Mouse (Mus musculus): ENCODE results near the gene Olfr251. TPM values are rescaled to one million over a fixed set of nuclear protein-coding genes. Genes with fewer than 3 reads are reported as not detected.

Gene Olfr251
- not detected in 2 replicates for polyA plus RNA-seq (2012)

DNA sequence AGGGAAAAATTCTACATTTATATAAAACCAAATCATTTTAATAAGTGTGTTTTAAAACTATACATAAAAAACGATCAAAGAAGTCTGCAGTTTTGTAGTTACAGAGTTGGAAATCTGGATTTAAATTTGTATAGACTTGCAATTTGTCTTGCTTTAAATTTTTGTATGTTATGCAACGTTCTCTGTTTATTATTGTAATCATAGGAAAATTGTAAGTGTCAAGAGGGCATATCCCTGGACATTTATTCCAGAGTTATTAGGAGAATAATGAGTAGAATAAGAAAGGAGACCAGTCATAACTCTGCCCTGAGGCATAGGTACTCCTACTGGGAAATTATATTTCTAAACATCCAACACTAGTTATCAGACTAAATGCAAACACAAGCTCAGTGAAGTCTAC, at the start of gene Olfr251:
TSS of gene Olfr251 (plus strand) at position 301 of the 400 bp plus-strand sequence.
- no peak for TF ChIP-seq GATA1 (IDR thresholded peaks at IDR 0.05; ENCODE audit: low read length)

DNA sequence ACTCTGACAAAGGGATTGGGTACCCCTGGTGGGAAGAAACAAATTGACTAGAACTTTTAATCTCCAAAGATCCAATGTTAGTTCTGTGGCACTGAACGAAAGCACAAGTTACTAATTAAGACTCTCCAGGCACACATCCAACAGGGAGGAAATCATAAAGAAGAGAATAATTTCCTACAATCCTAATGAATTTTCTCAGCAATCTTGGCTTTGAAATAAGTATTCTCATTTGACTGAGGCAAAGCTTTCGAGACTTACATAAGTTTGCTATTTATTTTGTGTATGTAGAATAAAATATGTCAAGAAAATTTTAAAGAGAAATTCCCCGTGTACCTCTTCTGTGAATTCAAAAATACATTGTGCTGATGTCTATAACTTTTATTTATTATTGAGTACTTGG, 48.1 kb upstream of the Olfr251 start, which contains the start of gene Olfr25:
TSS of gene Olfr25 (plus strand) at position 301 of the 400 bp plus-strand sequence.
- no peak for TF ChIP-seq GATA1 (IDR thresholded peaks at IDR 0.05; ENCODE audit: low read length)

DNA sequence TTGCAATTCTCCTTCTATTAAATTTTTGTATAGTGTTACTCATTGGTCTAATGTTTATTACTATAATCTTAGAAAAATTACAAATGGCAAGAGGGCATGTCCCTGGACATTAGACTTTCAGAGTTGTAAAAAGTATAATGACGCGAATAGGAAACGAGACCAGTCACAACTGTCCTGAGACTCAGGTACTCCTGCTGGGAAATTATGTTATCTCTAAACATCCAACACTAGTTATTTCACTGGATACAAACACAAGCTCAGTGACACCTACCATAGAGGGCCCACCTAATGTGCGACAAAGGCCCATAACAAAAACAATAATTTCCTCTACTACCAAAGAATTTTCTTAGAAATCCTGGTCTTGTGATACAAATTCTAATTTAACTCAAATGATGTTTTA, 28.8 kb upstream of the Olfr251 start, which contains the start of gene Olfr898:
TSS of gene Olfr898 (plus strand) at position 301 of the 400 bp plus-strand sequence.
- TF ChIP-seq GATA1 (IDR thresholded peaks at IDR 0.05; ENCODE audit: low read length), result no peak

GRCm38 (mm10) chr9:38366596-38366995, 10.3 kb upstream of the Olfr251 start, which contains the start of gene Olfr250:
Gene Olfr250 (plus strand): TSS chr9:38366896.
- no peak for TF ChIP-seq GATA1 (IDR thresholded peaks at IDR 0.05; ENCODE audit: low read length)

DNA sequence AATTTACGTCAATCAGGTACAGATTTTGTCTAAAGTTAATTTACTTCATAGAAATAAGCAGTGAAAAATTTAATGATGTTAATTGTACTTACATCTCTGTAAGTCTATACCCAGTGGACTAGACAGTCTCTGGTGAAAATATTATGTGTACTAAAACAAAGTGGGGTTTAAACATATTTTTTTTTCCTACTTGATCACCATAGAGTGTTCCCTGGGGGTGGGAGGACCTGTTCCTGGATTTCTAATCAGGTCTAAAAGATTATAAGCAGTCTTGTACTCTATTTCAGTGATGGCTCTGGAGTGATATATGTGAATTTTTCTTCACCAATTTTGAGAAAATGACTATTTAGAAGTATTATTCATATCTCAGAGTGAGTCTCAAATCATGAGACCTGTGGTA, 24.5 kb downstream of the Olfr251 start, which contains the start of gene Olfr147:
TSS of gene Olfr147 (plus strand) at position 301 of the 400 bp plus-strand sequence.
- no peak for TF ChIP-seq GATA1 (IDR thresholded peaks at IDR 0.05; ENCODE audit: low read length)

- no peak for TF ChIP-seq GATA1 (IDR thresholded peaks at IDR 0.05; ENCODE audit: low read length)
Observed at GRCm38 (mm10) chr9:38423801-38424200, 46.9 kb downstream of the Olfr251 start.

- no peak for TF ChIP-seq GATA1 (IDR thresholded peaks at IDR 0.05; ENCODE audit: low read length)
Observed at GRCm38 (mm10) chr9:38427026-38427425, 50.1 kb downstream of the Olfr251 start.

GRCm38 (mm10) chr9:38429155-38429554, 52.3 kb downstream of the Olfr251 start, which contains the start of gene Olfr901:
Gene Olfr901 (plus strand): TSS chr9:38429455.
- no peak for TF ChIP-seq GATA1 (IDR thresholded peaks at IDR 0.05; ENCODE audit: low read length)

Other genes with a start within 250 kb of the Olfr251 start
- not detected in 2 replicates for gene Olfr890, start 234.6 kb upstream of the Olfr251 start, polyA plus RNA-seq (2012)
- not detected in 2 replicates for gene Olfr891, start 196.3 kb upstream of the Olfr251 start, polyA plus RNA-seq (2012)
- not detected in 2 replicates for gene Olfr893, start 168.7 kb upstream of the Olfr251 start, polyA plus RNA-seq (2012)
- not detected in 2 replicates for gene Olfr894, start 159.0 kb upstream of the Olfr251 start, polyA plus RNA-seq (2012)
- not detected in 2 replicates for gene Olfr143, start 124.3 kb upstream of the Olfr251 start, polyA plus RNA-seq (2012)
- not detected in 2 replicates for gene Olfr895, start 109.2 kb upstream of the Olfr251 start, polyA plus RNA-seq (2012)
- not detected in 2 replicates for gene Olfr896-ps1, start 86.0 kb upstream of the Olfr251 start, polyA plus RNA-seq (2012)
- gene Olfr25, start 48.0 kb upstream of the Olfr251 start, polyA plus RNA-seq (2012), result not detected in 2 replicates
- gene Olfr898, start 28.7 kb upstream of the Olfr251 start, polyA plus RNA-seq (2012), result not detected in 2 replicates
- not detected in 2 replicates for gene Olfr250, start 10.2 kb upstream of the Olfr251 start, polyA plus RNA-seq (2012)
- not detected in 2 replicates for gene Olfr147, start 24.6 kb downstream of the Olfr251 start, polyA plus RNA-seq (2012)
- not detected in 2 replicates for gene Olfr901, start 52.4 kb downstream of the Olfr251 start, polyA plus RNA-seq (2012)
- gene Olfr902, start 70.6 kb downstream of the Olfr251 start, polyA plus RNA-seq (2012), result not detected in 2 replicates
- gene Olfr904, start 86.1 kb downstream of the Olfr251 start, polyA plus RNA-seq (2012), result not detected in 2 replicates
- not detected in 2 replicates for gene Olfr905, start 94.0 kb downstream of the Olfr251 start, polyA plus RNA-seq (2012)
- not detected in 2 replicates for gene Olfr906, start 110.0 kb downstream of the Olfr251 start, polyA plus RNA-seq (2012)
- gene Olfr907, start 118.7 kb downstream of the Olfr251 start, polyA plus RNA-seq (2012), result 0.06 TPM in 1 of 2 replicates, not detected in the other
- gene Olfr911-ps1, start 144.5 kb downstream of the Olfr251 start, polyA plus RNA-seq (2012), result not detected in 2 replicates
- not detected in 2 replicates for gene Olfr910, start 160.8 kb downstream of the Olfr251 start, polyA plus RNA-seq (2012)
- gene Olfr912, start 203.1 kb downstream of the Olfr251 start, polyA plus RNA-seq (2012), result not detected in 2 replicates
- not detected in 2 replicates for gene Olfr913, start 215.7 kb downstream of the Olfr251 start, polyA plus RNA-seq (2012)
- not detected in 2 replicates for gene Olfr914, start 228.0 kb downstream of the Olfr251 start, polyA plus RNA-seq (2012)